Mouse (Mus musculus): ENCODE data around the gene Olfr224.
"Not testable (repeated sequence)": the region's sequence is repeated elsewhere in the genome, so short reads cannot be mapped to it uniquely, and the experiment has no call there.

Olfr224 gene

DNA sequence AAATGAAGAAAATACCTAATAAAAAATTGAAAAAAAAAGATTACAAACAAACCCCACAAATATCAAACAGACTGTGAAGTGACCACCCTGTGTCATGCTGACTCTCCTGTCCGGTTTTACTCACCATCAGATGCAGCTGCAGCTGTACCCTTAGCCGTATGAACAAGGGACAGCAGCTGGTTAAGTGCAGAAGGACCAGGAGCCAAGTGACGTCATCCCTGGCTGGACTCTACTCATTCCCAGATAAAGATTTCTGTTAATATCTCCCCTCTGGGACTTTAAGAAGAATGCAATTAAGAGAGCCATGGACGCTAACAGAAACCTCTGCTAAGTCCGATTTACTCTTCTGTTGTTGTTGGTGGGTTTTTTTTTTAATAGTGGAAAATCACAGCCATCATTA is at the start of gene Olfr224:
TSS of gene Olfr224 (minus strand) at position 149 of the 400 bp plus-strand sequence.
- DNase-seq (ENCODE audit: low spot score in 2 of 2) = peak; percentile 10

DNA sequence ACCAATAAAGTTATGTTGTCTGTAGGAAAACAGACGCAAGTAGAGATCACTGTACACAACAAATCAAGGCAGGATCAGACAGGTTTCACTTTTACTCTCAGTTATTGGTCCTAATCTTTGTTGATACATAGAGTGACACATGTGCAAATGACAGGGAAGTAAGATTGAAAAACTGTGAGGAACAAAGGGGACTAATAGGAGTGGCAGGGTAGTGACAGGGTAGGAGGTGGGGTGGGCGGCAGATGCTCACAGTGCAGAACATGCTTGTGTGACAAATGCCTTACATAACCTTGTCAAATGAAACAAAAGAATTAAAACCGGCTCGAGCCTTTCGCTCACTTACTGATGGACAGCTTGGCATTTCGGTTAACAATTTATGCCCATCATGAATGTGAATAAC is 48.4 kb upstream of the Olfr224 start:
- DNase-seq (ENCODE audit: low spot score in 2 of 2) = no peak

- peak in 1 of 2 experiments; percentile 16 for DNase-seq (ENCODE audit: low spot score in 2 of 2)
Measured at GRCm38 (mm10) chr11:58618369-58618768, 48.0 kb upstream of the Olfr224 start.

GRCm38 (mm10) chr11:58615975-58616374 is 45.6 kb upstream of the Olfr224 start, which contains the start of gene 2210407C18Rik:
TSS of gene 2210407C18Rik (minus strand) at chr11:58616075.
- DNase-seq (ENCODE audit: low spot score in 2 of 2) = no peak

DNA sequence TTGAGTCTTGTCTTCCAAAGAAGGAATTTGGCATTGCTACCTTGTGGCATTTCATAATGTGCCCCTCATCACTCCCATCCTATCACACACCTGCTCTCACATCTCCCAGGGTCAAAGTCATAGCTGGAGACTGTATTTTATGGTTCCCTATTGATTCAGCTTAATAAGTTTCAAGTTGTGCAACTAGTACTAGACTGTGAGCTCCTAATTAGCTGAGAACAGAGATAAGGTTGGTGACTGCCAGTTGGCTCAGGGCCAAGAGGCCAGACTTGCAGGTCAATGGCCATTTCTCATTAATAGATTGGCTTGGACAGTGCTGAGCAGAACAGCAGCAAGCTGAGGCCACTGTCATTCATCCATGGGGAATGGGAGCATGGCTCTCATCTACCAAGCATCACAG is 44.2 kb upstream of the Olfr224 start:
- DNase-seq (ENCODE audit: low spot score in 2 of 2) = no peak

DNA sequence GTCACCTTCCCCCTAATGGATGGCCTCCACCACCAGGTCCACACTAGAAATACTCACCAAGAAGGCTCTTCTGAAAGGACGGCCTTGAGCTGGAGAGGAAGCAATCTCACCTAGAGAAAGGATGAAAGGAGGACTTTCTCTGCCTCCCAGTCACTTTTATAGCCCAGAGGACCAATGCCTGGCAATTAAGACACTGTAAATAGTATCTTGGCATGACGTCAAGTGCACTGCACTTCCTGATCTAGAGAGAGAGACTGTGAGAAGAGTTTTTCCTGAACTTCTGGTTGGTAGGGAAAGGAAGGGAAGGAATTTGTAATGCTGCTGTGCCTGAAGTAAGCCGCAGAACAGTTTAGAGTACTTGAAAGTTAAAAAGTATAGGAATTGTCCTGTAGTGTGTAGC is 43.0 kb upstream of the Olfr224 start:
- DNase-seq (ENCODE audit: low spot score in 2 of 2) = no peak

DNA sequence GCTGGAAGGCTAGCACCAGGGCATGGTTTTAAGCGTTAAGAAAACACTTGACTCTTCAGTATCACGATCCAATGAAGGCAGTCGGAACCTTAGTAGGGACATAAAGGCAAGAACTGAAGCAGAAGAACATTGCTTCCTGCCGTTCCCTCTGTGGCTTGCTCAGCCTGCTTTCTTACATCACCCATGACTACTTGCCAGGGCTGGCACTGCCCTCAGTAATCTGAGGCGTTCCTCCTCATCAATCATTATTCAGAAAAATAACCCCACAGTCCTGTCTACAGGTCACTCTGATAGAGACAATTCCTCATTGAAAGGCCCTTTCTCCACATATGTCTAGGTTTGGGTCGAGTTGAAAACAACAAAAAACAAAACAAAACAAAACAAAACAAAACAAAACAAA is 36.7 kb upstream of the Olfr224 start:
- DNase-seq (ENCODE audit: low spot score in 2 of 2) = no peak

DNA sequence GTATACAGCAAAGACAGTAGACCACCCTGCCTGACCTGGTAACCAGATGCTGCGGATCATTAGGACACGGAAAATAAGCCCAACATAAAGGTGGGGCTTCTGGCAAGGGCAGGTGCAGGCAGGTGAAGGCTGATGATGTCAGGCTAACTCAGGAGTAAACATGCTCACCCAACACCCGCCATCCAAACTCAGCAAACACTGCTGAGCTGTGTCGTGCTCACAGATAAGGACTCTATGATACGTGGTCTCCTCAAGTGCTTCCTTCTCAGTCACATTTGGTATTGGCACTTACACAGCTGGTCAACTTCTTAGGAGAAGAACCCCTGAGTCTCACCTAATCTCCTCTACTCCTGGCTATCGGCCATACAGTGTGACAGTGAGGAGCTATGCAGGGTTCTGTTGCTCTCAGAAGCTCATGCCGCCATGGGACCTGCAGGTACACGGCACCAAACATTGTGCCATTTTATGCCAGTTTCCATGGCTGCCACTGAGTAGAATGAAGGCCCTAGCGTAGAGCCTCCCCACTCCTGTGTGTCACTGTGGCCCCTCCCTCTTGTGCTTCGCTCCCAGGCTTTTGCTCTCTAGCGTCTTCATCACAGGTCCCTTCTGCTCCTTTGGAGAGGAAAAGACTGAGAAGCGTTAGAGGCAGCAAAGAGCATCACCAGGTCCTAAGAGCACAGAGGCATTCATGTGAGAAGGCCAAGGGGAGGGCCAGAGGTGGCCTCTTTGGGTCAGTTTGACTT is 36.0 kb upstream of the Olfr224 start:
- DNase-seq (ENCODE audit: low spot score in 2 of 2) = no peak

GRCm38 (mm10) chr11:58605228-58605627 is 34.9 kb upstream of the Olfr224 start:
- DNase-seq (ENCODE audit: low spot score in 2 of 2) = peak; percentile 6 to 27

DNA sequence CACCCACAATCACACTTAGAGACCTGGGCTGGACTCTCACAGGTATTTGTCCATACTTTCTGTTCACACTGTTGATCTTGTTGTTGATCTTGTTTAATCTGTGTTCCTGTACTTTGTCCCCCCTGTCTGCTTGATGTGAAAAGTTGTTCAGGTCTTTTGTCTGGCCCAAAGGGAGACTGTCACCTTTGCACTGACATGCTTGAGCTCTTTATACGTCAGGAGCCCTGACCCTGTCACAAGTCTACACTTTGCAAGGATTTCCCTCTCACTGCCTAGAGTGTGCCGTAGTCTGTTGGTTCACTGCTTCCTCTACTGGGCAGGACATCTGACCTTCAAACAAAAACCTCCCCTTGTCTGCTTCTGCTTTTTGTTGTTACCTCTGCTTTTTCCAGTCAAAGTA is 34.3 kb upstream of the Olfr224 start:
- no peak for DNase-seq (ENCODE audit: low spot score in 2 of 2)

GRCm38 (mm10) chr11:58602800-58603560 is 32.6 kb upstream of the Olfr224 start:
- DNase-seq (ENCODE audit: low spot score in 2 of 2) = no peak

DNA sequence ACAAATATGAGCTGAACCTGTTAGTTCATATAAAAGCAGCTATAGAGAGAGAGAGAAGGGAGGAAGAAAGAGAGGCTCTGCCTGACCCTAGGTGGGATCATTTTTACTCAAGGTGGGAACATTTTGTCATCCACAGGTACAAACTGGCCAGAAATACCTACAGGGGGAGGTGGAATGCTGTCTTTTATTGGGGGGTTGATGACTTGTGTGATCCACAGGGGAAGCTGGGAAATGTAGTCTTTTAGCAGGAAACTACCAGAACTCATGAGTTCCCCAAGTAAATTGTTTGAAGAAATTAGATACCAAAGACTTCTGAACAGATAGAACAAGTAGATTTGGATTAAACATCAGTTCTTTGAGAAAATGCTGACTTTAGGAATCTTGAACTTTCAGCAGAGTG is 31.7 kb upstream of the Olfr224 start:
- DNase-seq (ENCODE audit: low spot score in 2 of 2) = no peak

- no peak for DNase-seq (ENCODE audit: low spot score in 2 of 2)
Measured at GRCm38 (mm10) chr11:58597837-58598236, 27.5 kb upstream of the Olfr224 start.

DNA sequence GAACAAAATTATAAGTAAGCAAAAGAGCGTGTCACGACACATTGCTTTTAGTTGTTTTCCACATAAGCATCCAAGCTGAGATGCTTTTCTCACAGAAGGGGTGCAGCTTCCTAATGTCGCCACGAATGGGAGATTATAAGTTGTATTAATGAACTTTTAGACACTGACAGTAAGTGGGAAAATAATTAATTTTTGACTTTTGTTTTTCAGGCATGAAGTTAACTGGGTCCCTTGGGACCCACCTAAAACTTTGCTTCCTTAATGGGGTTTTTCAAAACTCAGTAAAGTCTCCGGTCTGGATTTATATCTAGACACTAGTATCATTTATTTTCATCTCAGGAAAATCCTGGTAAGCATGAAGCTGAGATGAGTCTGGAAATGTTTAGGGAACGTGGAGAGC is 24.5 kb upstream of the Olfr224 start, which contains the start of gene Olfr324:
TSS of gene Olfr324 (plus strand) at position 301 of the 400 bp plus-strand sequence.
- DNase-seq (ENCODE audit: low spot score in 2 of 2) = no peak

GRCm38 (mm10) chr11:58588620-58589250 is 18.4 kb upstream of the Olfr224 start:
- no peak for DNase-seq (ENCODE audit: low spot score in 2 of 2)

DNA sequence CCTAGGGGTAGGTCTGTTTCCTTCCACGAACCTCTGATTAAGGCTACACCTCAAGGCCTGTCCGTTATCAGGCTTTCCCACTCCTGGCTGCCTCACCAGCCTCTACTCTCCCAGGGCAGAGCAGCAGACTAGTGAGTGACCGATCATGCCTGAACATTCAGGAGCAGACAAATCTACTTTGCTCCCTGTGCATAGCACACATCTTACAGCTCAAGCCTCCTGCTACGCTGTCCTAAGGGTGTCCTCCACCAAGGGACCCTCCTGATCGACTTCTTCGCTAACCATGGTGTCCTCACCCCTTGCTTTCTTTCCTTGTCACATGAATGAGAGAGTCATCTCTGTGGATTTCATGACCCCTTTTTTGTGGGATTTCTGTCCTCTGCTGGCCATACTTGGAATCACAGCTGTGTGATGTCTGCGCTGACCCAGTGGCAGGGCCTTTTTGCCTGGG is 17.6 kb upstream of the Olfr224 start:
- peak in 1 of 2 experiments; percentile 17 for DNase-seq (ENCODE audit: low spot score in 2 of 2)

- DNase-seq (ENCODE audit: low spot score in 2 of 2) = no peak
Measured at GRCm38 (mm10) chr11:58578636-58579035, 8.3 kb upstream of the Olfr224 start.

- DNase-seq (ENCODE audit: low spot score in 2 of 2) = no peak
Measured at GRCm38 (mm10) chr11:58577430-58577829, 7.1 kb upstream of the Olfr224 start, which contains the start of gene Olfr325. TSS of gene Olfr325 (plus strand) at chr11:58577730.

DNA sequence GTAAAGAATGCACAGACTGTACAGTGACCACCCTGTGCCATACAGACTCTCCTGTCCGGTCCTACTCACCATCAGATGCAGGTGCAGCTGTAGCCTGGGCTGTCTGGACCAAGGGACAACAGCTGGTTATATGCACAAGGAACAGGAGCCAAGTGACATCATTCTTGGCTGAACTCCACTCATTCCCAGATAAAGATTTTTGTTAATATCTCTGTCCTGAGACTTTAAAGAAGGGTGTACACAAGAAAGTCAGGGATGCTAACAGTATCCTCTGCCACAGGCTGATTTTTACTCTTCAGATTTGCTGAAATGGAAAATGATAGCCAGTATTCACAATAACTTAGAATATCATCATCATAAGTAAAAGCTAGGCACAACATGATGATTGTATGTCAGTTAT is 14.8 kb downstream of the Olfr224 start, which contains the start of gene Olfr328:
TSS of gene Olfr328 (minus strand) at position 101 of the 400 bp plus-strand sequence.
- DNase-seq (ENCODE audit: low spot score in 2 of 2) = no peak

DNA sequence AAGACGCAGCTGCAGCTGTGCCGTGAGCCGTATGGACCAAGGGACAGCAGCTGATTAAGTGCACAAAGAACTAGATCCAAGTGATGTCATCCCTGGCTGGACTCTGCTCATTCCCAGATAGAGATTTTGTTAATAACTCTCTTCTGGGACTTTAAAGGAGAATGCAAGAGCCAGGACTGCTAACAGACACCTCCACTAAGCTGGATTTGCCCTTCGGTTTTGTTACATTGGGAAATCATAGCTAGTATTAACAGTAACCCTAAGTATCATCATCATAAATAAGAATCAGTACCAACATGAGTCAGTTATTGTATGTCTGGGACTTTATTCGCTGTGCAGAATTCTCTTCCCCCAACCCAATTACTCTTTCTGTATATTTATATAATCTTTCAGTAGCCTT is 24.0 kb downstream of the Olfr224 start, which contains the start of gene Olfr329-ps:
TSS of gene Olfr329-ps (minus strand) at position 101 of the 400 bp plus-strand sequence.
- DNase-seq (ENCODE audit: low spot score in 2 of 2) = peak in 1 of 2 experiments; percentile 2

GRCm38 (mm10) chr11:58534736-58535135 is 35.6 kb downstream of the Olfr224 start, which contains the start of gene Olfr330:
TSS of gene Olfr330 (minus strand) at chr11:58534836.
- DNase-seq (ENCODE audit: low spot score in 2 of 2) = not testable (repeated sequence)

DNA sequence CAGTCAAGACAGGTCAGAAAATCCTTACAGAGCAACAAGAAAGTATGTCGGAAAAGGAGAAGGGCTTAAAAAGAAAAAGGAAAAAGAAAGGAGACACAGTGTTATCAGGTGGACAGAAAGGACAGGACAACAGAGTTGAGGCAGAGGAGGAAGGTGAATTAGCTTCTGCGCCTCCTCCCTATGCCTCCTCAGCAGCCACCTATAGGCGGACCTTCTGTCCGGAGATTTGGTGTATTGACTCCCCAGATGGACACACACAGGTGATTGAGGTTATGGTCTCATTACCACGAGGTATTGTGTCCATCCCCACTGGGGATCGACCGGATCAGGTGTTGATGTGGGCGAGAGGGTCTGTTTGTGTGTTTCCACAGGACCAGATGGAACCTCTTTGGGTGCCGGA is 50.6 kb downstream of the Olfr224 start:
- peak; percentile 23 for DNase-seq (ENCODE audit: low spot score in 2 of 2)

Data from heart, adult 9 months (tissue).